In the genomic region with DNA sequence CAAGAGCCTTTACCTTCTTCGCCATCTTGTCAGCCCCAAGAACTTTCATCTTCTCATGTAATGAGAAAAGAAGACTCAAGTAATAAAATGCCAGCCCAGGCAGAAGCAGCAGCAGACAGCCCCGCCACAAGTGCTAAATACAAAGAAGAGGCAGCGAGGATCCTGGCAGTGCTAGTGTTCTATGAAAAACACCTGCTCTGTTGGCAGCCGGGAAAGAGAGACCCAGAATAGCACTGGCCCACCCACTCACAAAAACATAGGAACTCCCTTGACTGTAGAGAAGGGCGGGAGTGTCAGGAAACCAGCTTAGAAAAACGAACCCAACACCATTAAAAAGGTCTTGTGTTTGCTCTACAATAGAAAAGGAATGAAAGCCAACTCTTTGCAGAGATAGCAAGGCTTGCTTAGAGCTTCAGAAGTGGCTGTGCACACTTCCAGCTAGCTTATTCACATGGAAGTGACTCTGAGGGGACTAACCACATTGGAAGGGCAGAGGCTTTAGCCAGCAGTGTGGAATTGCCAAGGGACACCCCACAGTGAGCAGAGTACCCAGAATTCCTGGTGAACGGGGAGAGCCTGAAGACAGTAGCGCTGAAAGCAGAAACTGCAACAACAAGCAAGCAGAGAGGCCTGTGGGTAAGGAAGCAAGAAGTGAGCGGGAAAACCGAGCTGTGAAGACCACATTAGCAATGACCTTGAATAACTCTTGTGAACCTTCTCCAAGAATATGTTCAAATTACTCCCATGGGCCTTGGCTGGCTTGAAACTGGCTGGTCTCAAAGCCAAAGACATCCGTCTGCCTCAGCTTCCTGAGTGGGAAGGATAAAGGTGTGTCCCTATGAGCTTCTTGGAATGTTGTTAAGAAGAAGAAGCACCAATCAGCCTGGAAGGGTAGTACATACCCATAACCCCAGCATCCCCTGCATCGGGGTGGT, we compare ENCODE assay signal across 12 mouse cellular contexts. TPM values are rescaled to one million over a fixed set of nuclear protein-coding genes. Genes with fewer than 3 reads are reported as not detected.
DNase-seq lines count a peak whose midpoint lies in the region; ATAC-seq and TF ChIP-seq lines count a peak whose summit lies in the region.
"Had no signal": no experiment of that assay in that cellular context is flagged by ENCODE, and none has a peak within 500 bp of the region (broad histone marks: within the 10 kb centered on the region; RNA-seq: fewer than 3 reads in every experiment).

No protein-coding gene starts in this region.

- H3K9ac ChIP-seq in embryonic facial prominence, embryonic 14.5 days (ENCODE audit: low read depth, low read length): no peak overlapping the region
- no peak overlapping the region for H3K9ac ChIP-seq in intestine, embryonic 16.5 days (ENCODE audit: low read depth, low read length)
- no peak overlapping the region for H3K9ac ChIP-seq in intestine, postnatal 0 days (ENCODE audit: low read depth, low read length)
- H3K9ac ChIP-seq: embryonic facial prominence, embryonic 12.5 days; midbrain, embryonic 12.5 days; stomach, embryonic 15.5 days had no signal

- no peak overlapping the region for H3K4me3 ChIP-seq in embryonic facial prominence, embryonic 14.5 days (ENCODE audit: low read depth, low read length)
- no peak overlapping the region for H3K4me3 ChIP-seq in embryonic facial prominence, embryonic 10.5 days
- no peak overlapping the region for H3K4me3 ChIP-seq in intestine, embryonic 16.5 days (ENCODE audit: low read length)
- H3K4me3 ChIP-seq in intestine, postnatal 0 days (ENCODE audit: low read depth, low read length): no peak overlapping the region
- H3K4me3 ChIP-seq: embryonic facial prominence, embryonic 12.5 days; midbrain, embryonic 12.5 days; stomach, embryonic 15.5 days had no signal

- H3K9me3 ChIP-seq in embryonic facial prominence, embryonic 14.5 days (ENCODE audit: control insufficient read depth, low read length): no peaks in the 10 kb centered on the region
- H3K9me3 ChIP-seq in embryonic facial prominence, embryonic 10.5 days: no peaks in the 10 kb centered on the region
- H3K9me3 ChIP-seq in intestine, embryonic 16.5 days (ENCODE audit: control insufficient read depth, low read length): no peaks in the 10 kb centered on the region
- H3K9me3 ChIP-seq in intestine, postnatal 0 days (ENCODE audit: control insufficient read depth): no peaks in the 10 kb centered on the region
- H3K9me3 ChIP-seq: embryonic facial prominence, embryonic 12.5 days; midbrain, embryonic 12.5 days; stomach, embryonic 15.5 days had no signal

- H3K27me3 ChIP-seq in embryonic facial prominence, embryonic 14.5 days (replicated peaks; ENCODE audit: control insufficient read depth, insufficient read depth, low read length): no peaks in the 10 kb centered on the region
- H3K27me3 ChIP-seq in embryonic facial prominence, embryonic 10.5 days (replicated peaks; ENCODE audit: low read depth, poor library complexity, severe bottlenecking): no peaks in the 10 kb centered on the region
- H3K27me3 ChIP-seq in intestine, embryonic 16.5 days (replicated peaks; ENCODE audit: control insufficient read depth, insufficient read depth, low read length): no peaks in the 10 kb centered on the region
- no peaks in the 10 kb centered on the region for H3K27me3 ChIP-seq in intestine, postnatal 0 days (replicated peaks; ENCODE audit: control insufficient read depth, insufficient read depth, low read length)
- H3K27me3 ChIP-seq: embryonic facial prominence, embryonic 12.5 days; midbrain, embryonic 12.5 days; stomach, embryonic 15.5 days had no signal

- intact Hi-C loops in left cerebral cortex, postnatal 14 days (cut with DNase I): no loop called here
- intact Hi-C loops in gastrocnemius, postnatal 36 days (cut with DNase I): no loop called here

- H3K27ac ChIP-seq in embryonic facial prominence, embryonic 14.5 days (replicated peaks; ENCODE audit: low read depth, low read length): no peak overlapping the region
- no peak overlapping the region for H3K27ac ChIP-seq in embryonic facial prominence, embryonic 10.5 days (replicated peaks)
- H3K27ac ChIP-seq in intestine, embryonic 16.5 days (ENCODE audit: low read length): no peak overlapping the region
- no peak overlapping the region for H3K27ac ChIP-seq in intestine, postnatal 0 days (ENCODE audit: low read depth, low read length)
- H3K27ac ChIP-seq: embryonic facial prominence, embryonic 12.5 days; kidney, postnatal 0 days; midbrain, embryonic 12.5 days; stomach, embryonic 15.5 days had no signal

- H3K36me3 ChIP-seq in embryonic facial prominence, embryonic 14.5 days (ENCODE audit: control insufficient read depth, insufficient read depth, low read length): no peaks in the 10 kb centered on the region
- no peaks in the 10 kb centered on the region for H3K36me3 ChIP-seq in embryonic facial prominence, embryonic 10.5 days (replicated peaks)
- no peaks in the 10 kb centered on the region for H3K36me3 ChIP-seq in intestine, embryonic 16.5 days (ENCODE audit: control insufficient read depth, insufficient read depth, low read length)
- no peaks in the 10 kb centered on the region for H3K36me3 ChIP-seq in intestine, postnatal 0 days (ENCODE audit: control insufficient read depth, insufficient read depth)
- H3K36me3 ChIP-seq: embryonic facial prominence, embryonic 12.5 days; midbrain, embryonic 12.5 days; stomach, embryonic 15.5 days had no signal

- H3K4me1 ChIP-seq in embryonic facial prominence, embryonic 14.5 days (ENCODE audit: control insufficient read depth, insufficient read depth, low read length): no peaks in the 10 kb centered on the region
- H3K4me1 ChIP-seq in embryonic facial prominence, embryonic 10.5 days: no peaks in the 10 kb centered on the region
- H3K4me1 ChIP-seq in intestine, embryonic 16.5 days (ENCODE audit: control insufficient read depth, insufficient read depth, low read length): no peaks in the 10 kb centered on the region
- no peaks in the 10 kb centered on the region for H3K4me1 ChIP-seq in intestine, postnatal 0 days (replicated peaks; ENCODE audit: control insufficient read depth, insufficient read depth, low read length)
- H3K4me1 ChIP-seq: embryonic facial prominence, embryonic 12.5 days; midbrain, embryonic 12.5 days; stomach, embryonic 15.5 days had no signal

- peak; percentile 45 for DNase-seq in embryonic facial prominence, embryonic 14.5 days (ENCODE audit: low spot score)
- DNase-seq in embryonic facial prominence, embryonic 10.5 days (ENCODE audit: low spot score): no peak
- DNase-seq in ES-CJ7 (ENCODE audit: low read depth, low spot score): peak; percentile 91
- DNase-seq in layer of hippocampus, adult 11-12 months (ENCODE audit: low spot score): peak; percentile 77
- peak; percentile 73 to 90 for DNase-seq in left cerebral cortex, postnatal 14 days (ENCODE audit: low spot score in 2 of 2)
- no peak for DNase-seq in gastrocnemius, postnatal 36 days

- no peak for ATAC-seq in embryonic facial prominence, embryonic 14.5 days (ENCODE audit: low read depth)
- ATAC-seq in intestine, embryonic 16.5 days: no peak
- ATAC-seq in intestine, postnatal 0 days: no peak

- no peak overlapping the region for H3K4me2 ChIP-seq in embryonic facial prominence, embryonic 14.5 days (ENCODE audit: low read depth, low read length)
- no peak overlapping the region for H3K4me2 ChIP-seq in intestine, embryonic 16.5 days (ENCODE audit: low read depth, low read length)
- no peak overlapping the region for H3K4me2 ChIP-seq in intestine, postnatal 0 days (replicated peaks; ENCODE audit: low read depth)
- H3K4me2 ChIP-seq: embryonic facial prominence, embryonic 12.5 days; midbrain, embryonic 12.5 days; stomach, embryonic 15.5 days had no signal

- 53% methylated on average over 12 of the region's 12 CpGs for WGBS in embryonic facial prominence, embryonic 14.5 days
- WGBS in embryonic facial prominence, embryonic 10.5 days: 74% methylated on average over 12 of the region's 12 CpGs
- WGBS in intestine, embryonic 16.5 days: 70% methylated on average over 12 of the region's 12 CpGs
- WGBS in intestine, postnatal 0 days: 74% methylated on average over 12 of the region's 12 CpGs

- no peak for TF ChIP-seq CTCF in intestine, postnatal 0 days (IDR thresholded peaks at IDR 0.05; ENCODE audit: low read depth)

RNA-seq across cellular contexts. Expression of gene Hnrnpu, which starts 20.4 kb away (rescaled TPM):
- polyA plus RNA-seq in embryonic facial prominence, embryonic 14.5 days (2014; fragmentation: Nextera tagmentation; extraction: Ambion mirVana): 366 and 404 TPM in 2 replicates
- 455 and 483 TPM in 2 replicates for polyA plus RNA-seq in embryonic facial prominence, embryonic 10.5 days (2016; fragmentation: Nextera tagmentation; extraction: Ambion mirVana)
- total RNA-seq in left cerebral cortex, postnatal 14 days (2021): 100 to 1,000 TPM; 400 to 403 TPM
- polyA plus RNA-seq in intestine, embryonic 16.5 days (2015; fragmentation: Nextera tagmentation; extraction: Ambion mirVana): 137 and 155 TPM in 2 replicates
- total RNA-seq in gastrocnemius, postnatal 36 days (2021): 100 to 1,000 TPM in 1 of 2 experiments, 10 to 100 TPM in 1; 91.7 to 124 TPM
- polyA plus RNA-seq in intestine, postnatal 0 days (2015; fragmentation: Nextera tagmentation; extraction: Ambion mirVana): 131 TPM in 2 replicates

RNA-seq across cellular contexts. Expression of gene Cox20, which starts 39.1 kb away (rescaled TPM):
- 107 and 125 TPM in 2 replicates for polyA plus RNA-seq in embryonic facial prominence, embryonic 14.5 days (2014; fragmentation: Nextera tagmentation; extraction: Ambion mirVana)
- 72.9 and 76.9 TPM in 2 replicates for polyA plus RNA-seq in embryonic facial prominence, embryonic 10.5 days (2016; fragmentation: Nextera tagmentation; extraction: Ambion mirVana)
- total RNA-seq in left cerebral cortex, postnatal 14 days (2021): 10 to 100 TPM; 29.4 to 29.6 TPM
- polyA plus RNA-seq in intestine, embryonic 16.5 days (2015; fragmentation: Nextera tagmentation; extraction: Ambion mirVana): 136 and 142 TPM in 2 replicates
- 10 to 100 TPM; 31.6 to 33.7 TPM for total RNA-seq in gastrocnemius, postnatal 36 days (2021)
- 146 and 148 TPM in 2 replicates for polyA plus RNA-seq in intestine, postnatal 0 days (2015; fragmentation: Nextera tagmentation; extraction: Ambion mirVana)

RNA-seq across cellular contexts. Expression of gene Efcab2, which starts 47.8 kb away (rescaled TPM):
- polyA plus RNA-seq in embryonic facial prominence, embryonic 14.5 days (2014; fragmentation: Nextera tagmentation; extraction: Ambion mirVana): 4.7 and 6.7 TPM in 2 replicates
- 4.6 and 5.5 TPM in 2 replicates for polyA plus RNA-seq in embryonic facial prominence, embryonic 10.5 days (2016; fragmentation: Nextera tagmentation; extraction: Ambion mirVana)
- 10 to 100 TPM in 1 of 2 experiments, 1 to 10 TPM in 1; 9.8 to 11.3 TPM for total RNA-seq in left cerebral cortex, postnatal 14 days (2021)
- polyA plus RNA-seq in intestine, embryonic 16.5 days (2015; fragmentation: Nextera tagmentation; extraction: Ambion mirVana): 6.1 and 8.8 TPM in 2 replicates
- 10 to 100 TPM; 11.4 to 11.7 TPM for total RNA-seq in gastrocnemius, postnatal 36 days (2021)
- polyA plus RNA-seq in intestine, postnatal 0 days (2015; fragmentation: Nextera tagmentation; extraction: Ambion mirVana): 7.9 and 8.1 TPM in 2 replicates

Comparison
In these comparisons a context has a peak if more than half of its experiments do, and no peak if none do; other contexts are left out.
1. DNase-seq: peak in embryonic facial prominence, embryonic 14.5 days (single experiment), ES-CJ7 (single experiment), layer of hippocampus, adult 11-12 months (single experiment) and left cerebral cortex, postnatal 14 days (2 of 2); none in embryonic facial prominence, embryonic 10.5 days (single experiment) and gastrocnemius, postnatal 36 days (0 of 2).